Mouse (Mus musculus) ES-Bruce4 (cell line): ENCODE results near the gene Ly6g6d. TPM values are rescaled to one million over a fixed set of nuclear protein-coding genes. Genes with fewer than 3 reads are reported as not detected.

ENCODE experiments used
- H3K27ac ChIP-seq: 2 replicates; pipeline ENCODE4 v1.5.1; 2012; ENCODE audit warnings: low read length, inconsistent platforms; ENCODE audit not compliant: insufficient read depth
- H3K27me3 ChIP-seq: 2 replicates; pipeline ENCODE4 v1.6.1; 2012; ENCODE audit warnings: mild to moderate bottlenecking, low read length, inconsistent platforms; ENCODE audit not compliant: control insufficient read depth, poor library complexity, insufficient read depth, severe bottlenecking
- H3K36me3 ChIP-seq: 2 replicates; pipeline ENCODE4 v1.6.1; 2012; ENCODE audit warnings: inconsistent platforms, mild to moderate bottlenecking, low read length, moderate library complexity; ENCODE audit not compliant: control insufficient read depth, poor library complexity, insufficient read depth, severe bottlenecking
- H3K4me1 ChIP-seq: one replicate; pipeline ENCODE4 v1.8.1; 2011; ENCODE audit warnings: low read length; ENCODE audit not compliant: control insufficient read depth, insufficient read depth
- H3K4me3 ChIP-seq: 2 replicates; pipeline ENCODE4 v1.5.1; 2011; ENCODE audit warnings: low read depth, mild to moderate bottlenecking, low read length
- H3K9ac ChIP-seq: 2 replicates; pipeline ENCODE4 v1.6.1; 2012; ENCODE audit warnings: low read depth, mild to moderate bottlenecking, inconsistent platforms; ENCODE audit not compliant: poor library complexity, severe bottlenecking
- H3K9me3 ChIP-seq: replicated peaks from 2 replicates; pipeline ENCODE4 v1.6.1; 2012; ENCODE audit warnings: mild to moderate bottlenecking, low read length, inconsistent platforms; ENCODE audit not compliant: control insufficient read depth, poor library complexity, insufficient read depth, severe bottlenecking
- CTCF ChIP-seq: IDR thresholded peaks from one replicate; pipeline ENCODE4 v1.8.1; 2011; ENCODE audit warnings: low read depth, low read length
- EP300 ChIP-seq: IDR thresholded peaks from 2 replicates; pipeline ENCODE4 v1.6.1; 2011; ENCODE audit warnings: low read depth, low read length; ENCODE audit not compliant: insufficient read depth
- POLR2A ChIP-seq: IDR thresholded peaks from one replicate; pipeline ENCODE4 v1.8.1; 2011; ENCODE audit warnings: low read length; ENCODE audit not compliant: insufficient read depth
- polyA plus RNA-seq: library from polyadenylated mRNA; stranded (reverse); fragments of >200 nt; gene quantifications from 2 replicates; pipeline ENCODE4 v1.2.4, GENCODE M21; 2011; ENCODE audit warnings: low read depth; ENCODE audit not compliant: missing spikeins, insufficient read depth, insufficient read length

Ly6g6d gene
- polyA plus RNA-seq, 1 experiment = 1.9 TPM

DNA sequence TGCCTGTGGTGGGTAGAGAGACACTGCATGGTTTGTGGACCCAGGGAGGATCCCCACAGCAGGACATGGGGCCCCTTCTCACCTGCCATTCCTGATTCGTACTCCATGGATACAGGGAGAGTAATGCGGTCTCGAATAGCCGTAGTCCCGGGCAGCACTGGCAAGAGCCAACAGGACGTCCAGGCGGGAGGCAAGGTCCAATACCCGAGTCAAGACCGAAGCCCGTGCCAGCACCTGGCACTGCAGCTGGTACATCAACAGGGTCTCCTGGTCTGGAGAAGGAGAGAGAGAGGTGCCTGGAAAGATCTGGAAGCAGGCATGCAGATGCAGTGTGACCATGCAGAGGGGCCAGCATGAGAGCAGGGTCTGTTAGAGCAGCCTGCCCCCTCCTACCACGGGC, 46.6 kb downstream of the Ly6g6d start:
- Histone ChIP-seq H3K27me3 (no peaks in the 10 kb centered on the region), H3K4me3 (no peak overlapping the region), H3K36me3 (no peaks in the 10 kb centered on the region), H3K4me1 (no peaks in the 10 kb centered on the region), H3K27ac (no peak overlapping the region), H3K9ac (no peak overlapping the region), H3K9me3 (no peaks in the 10 kb centered on the region)
- TF ChIP-seq CTCF (no peak), EP300 (no peak), POLR2A (no peak)

DNA sequence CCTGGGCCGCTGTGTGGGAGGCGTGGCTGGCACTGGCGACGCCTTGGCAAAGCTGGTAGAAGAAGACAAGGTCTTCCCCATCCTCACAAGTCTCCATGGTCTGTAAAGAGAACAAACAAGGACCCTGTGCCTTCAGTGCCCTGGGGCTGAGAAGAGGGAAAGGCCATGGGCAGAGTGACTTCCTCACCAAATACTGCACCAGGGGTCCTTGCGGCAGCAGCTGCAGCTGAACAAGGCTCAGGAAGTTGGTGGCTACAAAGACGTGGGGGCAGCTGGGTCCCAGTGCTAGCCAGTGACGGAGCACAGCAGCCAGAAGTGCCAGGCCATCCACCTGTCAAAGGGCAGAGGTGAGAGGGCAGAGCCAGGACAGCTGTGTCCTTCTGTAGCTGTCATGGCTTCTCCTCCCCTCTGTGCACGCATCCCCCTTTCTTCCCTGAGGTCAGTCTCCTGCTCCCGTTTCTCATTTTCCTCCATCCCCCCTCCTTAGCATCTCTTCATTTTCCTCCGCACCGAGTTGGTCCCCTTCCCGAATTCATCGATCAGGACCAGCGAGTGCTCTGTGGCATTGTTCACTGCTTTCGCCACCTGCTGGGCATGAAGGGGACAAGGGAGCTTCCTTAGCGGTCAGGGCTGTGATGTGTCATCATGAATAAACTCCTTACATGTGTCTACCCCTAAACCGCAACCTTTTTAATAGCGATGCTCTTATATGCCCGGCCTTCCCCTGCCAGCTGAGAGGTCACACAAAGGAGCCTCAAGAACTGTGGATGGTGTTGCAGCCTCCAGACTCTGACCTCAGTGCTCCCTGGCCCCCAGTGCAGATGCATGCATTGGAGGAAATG, 48.0 kb downstream of the Ly6g6d start:
- Histone ChIP-seq H3K27me3 (no peaks in the 10 kb centered on the region), H3K36me3 (no peaks in the 10 kb centered on the region), H3K4me3 (no peak overlapping the region), H3K9me3 (no peaks in the 10 kb centered on the region), H3K9ac (no peak overlapping the region), H3K4me1 (peaks cover 2% of the 10 kb centered on the region), H3K27ac (no peak overlapping the region)
- no peak for TF ChIP-seq EP300
- no peak for TF ChIP-seq POLR2A
- TF ChIP-seq CTCF = peak; percentile 59

DNA sequence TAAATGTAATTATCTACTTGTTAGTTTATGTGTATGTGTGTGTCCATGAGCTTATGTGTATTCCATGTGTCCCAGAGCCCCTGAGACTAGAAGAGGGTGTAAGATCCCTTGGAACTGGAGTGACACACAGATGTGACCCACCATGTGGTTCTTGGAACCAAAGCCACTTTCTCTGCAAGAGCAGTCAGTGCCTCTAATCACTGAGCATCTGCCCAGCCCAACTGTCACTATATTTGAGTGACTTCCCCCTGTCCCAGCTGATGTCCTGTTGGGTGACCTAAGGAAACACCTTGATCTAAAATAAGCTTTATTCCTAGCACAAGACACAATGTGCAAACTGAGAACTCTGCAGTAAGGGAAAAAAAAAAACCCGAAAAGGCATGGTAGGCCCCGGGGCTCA, 49.5 kb downstream of the Ly6g6d start:
- H3K9ac ChIP-seq = no peak overlapping the region
- TF ChIP-seq EP300 = no peak
- no peak for TF ChIP-seq POLR2A
- no peak for TF ChIP-seq CTCF
- H3K27me3 ChIP-seq = no peaks in the 10 kb centered on the region
- no peak overlapping the region for H3K27ac ChIP-seq
- no peak overlapping the region for H3K4me3 ChIP-seq
- no peaks in the 10 kb centered on the region for H3K9me3 ChIP-seq
- no peaks in the 10 kb centered on the region for H3K36me3 ChIP-seq
- peaks cover 2% of the 10 kb centered on the region for H3K4me1 ChIP-seq

DNA sequence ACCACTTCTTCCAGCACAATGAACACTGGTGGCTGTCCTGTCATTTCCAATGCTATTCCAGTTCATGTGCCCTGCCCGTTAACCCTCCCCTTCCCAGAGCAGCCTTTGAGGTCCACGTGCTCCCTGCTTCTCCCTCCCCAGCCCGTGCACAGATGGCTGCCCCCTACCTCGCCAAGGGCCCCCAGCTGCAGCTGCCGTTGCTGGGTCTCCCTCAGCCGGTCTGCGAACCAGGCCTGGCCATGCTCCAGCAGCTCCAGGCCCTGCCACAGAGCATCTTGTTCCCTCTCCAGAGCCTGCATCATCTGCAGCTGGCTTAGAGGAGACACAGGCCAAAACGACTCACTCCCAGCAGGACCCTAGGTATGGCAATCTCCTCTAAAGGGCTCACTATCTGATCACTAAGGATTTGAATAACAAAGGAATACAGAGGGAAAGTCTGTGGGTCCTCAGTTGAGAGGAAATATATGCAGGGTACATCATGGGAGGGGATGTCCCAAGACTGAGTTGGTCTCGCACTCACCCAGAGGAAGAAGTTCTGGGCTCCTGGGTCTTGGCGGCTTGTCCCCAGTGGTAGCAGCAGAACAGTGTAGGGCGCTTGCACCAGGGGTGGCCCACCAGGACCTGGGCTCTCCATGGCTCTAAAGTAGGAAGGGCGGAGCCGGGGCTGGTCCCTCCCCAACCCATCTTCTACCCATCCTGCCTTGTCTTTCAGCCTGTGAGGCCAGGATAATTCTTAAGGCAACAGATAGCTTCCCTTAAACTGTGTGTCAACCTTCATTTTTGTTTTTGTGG, 50.4 kb downstream of the Ly6g6d start, which contains the start of gene Sapcd1:
Gene Sapcd1, minus strand, starts transcription at position 740 of the 792 bp plus-strand sequence.
- no peaks in the 10 kb centered on the region for H3K9me3 ChIP-seq
- no peaks in the 10 kb centered on the region for H3K36me3 ChIP-seq
- H3K27ac ChIP-seq = no peak within 1 kb of the TSS
- peaks cover 5% of the 10 kb centered on the region for H3K4me1 ChIP-seq
- no peaks in the 10 kb centered on the region for H3K27me3 ChIP-seq
- no peak within 1 kb of the TSS for H3K4me3 ChIP-seq
- no peak for TF ChIP-seq CTCF
- TF ChIP-seq POLR2A = no peak
- no peak for TF ChIP-seq EP300
- no peak within 1 kb of the TSS for H3K9ac ChIP-seq

DNA sequence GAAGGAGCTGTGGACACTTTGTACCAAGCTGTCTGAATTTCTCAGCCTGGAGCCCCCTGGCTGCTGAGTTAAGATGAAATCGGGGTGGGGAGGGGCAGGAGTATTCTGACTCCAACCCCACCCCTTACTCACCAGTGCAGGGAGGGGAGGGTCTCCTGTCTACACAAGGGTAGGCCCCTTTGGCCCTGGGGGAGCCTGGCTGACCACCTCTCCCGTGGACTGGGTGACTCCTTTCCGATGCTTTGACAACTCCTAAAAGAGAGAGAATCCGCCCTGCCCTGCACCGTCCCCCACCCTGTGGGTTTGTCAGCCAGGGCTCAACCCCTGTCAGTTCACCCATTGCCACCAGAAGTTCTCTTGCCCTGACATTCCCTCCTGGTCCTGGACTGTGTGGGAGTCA, 51.7 kb downstream of the Ly6g6d start:
- no peak overlapping the region for H3K27ac ChIP-seq
- TF ChIP-seq CTCF (no peak), POLR2A (no peak), EP300 (no peak)
- no peaks in the 10 kb centered on the region for H3K9me3 ChIP-seq
- no peak overlapping the region for H3K4me3 ChIP-seq
- H3K4me1 ChIP-seq = peaks cover 5% of the 10 kb centered on the region
- H3K27me3 ChIP-seq = no peaks in the 10 kb centered on the region
- H3K36me3 ChIP-seq = no peaks in the 10 kb centered on the region
- H3K9ac ChIP-seq = no peak overlapping the region
